Mouse (Mus musculus) G1E (cell line): ENCODE measurements around the gene Dusp3. TPM values are rescaled to one million over a fixed set of nuclear protein-coding genes. Genes with fewer than 3 reads are reported as not detected.

Experiments
- ATAC-seq: 2 replicates; pipeline ENCODE4 v1.8.0; 2016; ENCODE audit warnings: mild to moderate bottlenecking; ENCODE audit not compliant: insufficient number of reproducible peaks, poor library complexity, low FRiP score, severe bottlenecking; ENCODE audit errors: extremely low read depth
- DNase-seq: peaks from one replicate; pipeline ENCODE4 v3.0.0; 2012; ENCODE audit warnings: low spot score
- H3K27me3 ChIP-seq: 2 replicates; pipeline ENCODE4 v1.6.1; 2012; ENCODE audit warnings: mild to moderate bottlenecking, low read length, inconsistent platforms; ENCODE audit not compliant: insufficient read depth
- H3K36me3 ChIP-seq: replicated peaks from 2 replicates; pipeline ENCODE3; 2012; ENCODE audit warnings: mild to moderate bottlenecking, inconsistent platforms
- H3K4me1 ChIP-seq: 2 replicates; pipeline ENCODE4 v1.6.1; 2012; ENCODE audit warnings: low read depth, low read length, inconsistent platforms, mixed read lengths; ENCODE audit not compliant: insufficient read depth
- H3K4me3 ChIP-seq: 2 replicates; pipeline ENCODE4 v1.5.1; 2012; ENCODE audit warnings: low read depth, mild to moderate bottlenecking, inconsistent platforms, low read length, moderate library complexity, mixed read lengths
- H3K9me3 ChIP-seq: replicated peaks from 2 replicates; pipeline ENCODE4 v1.6.1; 2012; ENCODE audit warnings: inconsistent platforms
- CTCF ChIP-seq: IDR thresholded peaks from 2 replicates; pipeline ENCODE4 v1.5.1; 2012; ENCODE audit warnings: low read depth, low read length, inconsistent platforms, mixed read lengths
- GATA1 ChIP-seq: IDR thresholded peaks from 2 replicates; pipeline ENCODE4 v1.6.1; 2012; ENCODE audit warnings: borderline replicate concordance, low read length, inconsistent platforms, mixed read lengths
- GATA2 ChIP-seq: IDR thresholded peaks from 2 replicates; pipeline ENCODE4 v1.6.1; 2012; ENCODE audit warnings: low read depth, low read length, inconsistent platforms, borderline replicate concordance
- POLR2AphosphoS5 ChIP-seq: IDR thresholded peaks from 2 replicates; pipeline ENCODE4 v1.6.1; 2012; ENCODE audit warnings: low read depth, low read length, inconsistent platforms; ENCODE audit not compliant: insufficient replicate concordance
- TAL1 ChIP-seq: conservative IDR thresholded peaks from 2 replicates; pipeline ENCODE4 v1.6.1; 2012; ENCODE audit warnings: low read depth, low read length, inconsistent platforms, mixed read lengths
- polyA plus RNA-seq: library from polyadenylated mRNA; stranded (reverse); fragments of >175 nt; gene quantifications from 2 replicates; pipeline ENCODE4 v1.2.3, GENCODE M21; 2012
- total RNA-seq, 2 experiments: library from RNA; stranded (forward) in 1 of 2; stranded (reverse) in 1 of 2; fragments of 200-1000 nt in 1 of 2; fragments of >200 nt in 1 of 2; fragmentation: Nextera tagmentation in 1 of 2; gene quantifications; 2 replicates each; pipeline ENCODE4 v1.2.3; 2014 to 2017

Dusp3 gene
- total and polyA plus RNA-seq, 3 experiments: 3.4 to 17.3 (median 16.0) TPM

GRCm38 (mm10) chr11:102025354-102025753, 38.5 kb upstream of the Dusp3 start:
- TF ChIP-seq TAL1: no peak
- H3K4me3 ChIP-seq: no peak overlapping the region
- peaks cover 54% of the 10 kb centered on the region for H3K27me3 ChIP-seq

GRCm38 (mm10) chr11:102024875-102025274, 38.1 kb upstream of the Dusp3 start:
- H3K36me3 ChIP-seq: no peaks in the 10 kb centered on the region
- no peaks in the 10 kb centered on the region for H3K9me3 ChIP-seq
- ATAC-seq (no peak), DNase-seq (no peak)
- H3K4me3 ChIP-seq: no peak overlapping the region
- H3K27me3 ChIP-seq: peaks cover 58% of the 10 kb centered on the region
- H3K4me1 ChIP-seq: peaks cover 28% of the 10 kb centered on the region
- no peak for TF ChIP-seq POLR2AphosphoS5

More at GRCm38 (mm10) chr11:102025354-102025753, 38.5 kb upstream of the Dusp3 start:
- H3K9me3 ChIP-seq: no peaks in the 10 kb centered on the region
- ATAC-seq (no peak), DNase-seq (no peak)
- no peaks in the 10 kb centered on the region for H3K36me3 ChIP-seq
- H3K4me1 ChIP-seq: peaks cover 32% of the 10 kb centered on the region

DNA sequence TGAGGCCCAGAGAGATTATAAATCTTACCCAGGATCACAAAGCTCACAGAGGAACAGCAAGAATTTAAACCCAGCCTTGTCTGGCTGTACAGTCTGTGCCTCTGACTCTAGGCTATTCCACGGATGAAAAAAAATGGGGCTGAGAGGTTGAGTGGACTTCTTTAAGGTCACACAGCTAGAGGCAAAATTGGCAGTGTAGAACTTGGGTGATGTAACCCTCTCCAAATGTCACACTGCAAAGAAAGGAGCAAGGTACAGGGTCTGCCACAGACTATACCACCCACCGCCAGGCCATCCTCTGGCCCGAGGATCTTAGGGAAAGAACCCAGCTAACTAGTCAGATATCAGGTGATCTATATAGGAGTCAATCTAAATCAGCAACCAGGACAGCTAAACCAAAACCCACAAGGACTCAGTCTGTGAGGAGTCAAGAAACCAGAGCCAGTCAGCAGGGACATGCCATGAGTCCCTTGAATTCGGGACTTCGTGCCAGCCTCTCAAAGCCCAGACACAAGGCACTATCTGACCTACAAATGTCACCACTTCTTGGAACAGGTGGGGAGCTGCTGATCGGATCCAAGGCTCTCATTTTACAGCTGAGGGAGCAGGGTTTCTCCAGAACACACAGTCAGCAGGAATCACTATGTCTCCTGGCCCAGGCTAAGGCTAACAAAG, 37.4 kb upstream of the Dusp3 start:
- ATAC-seq: no peak
- peaks cover 61% of the 10 kb centered on the region for H3K27me3 ChIP-seq
- H3K4me1 ChIP-seq: peaks cover 24% of the 10 kb centered on the region
- H3K9me3 ChIP-seq: no peaks in the 10 kb centered on the region
- no peak overlapping the region for H3K4me3 ChIP-seq
- H3K36me3 ChIP-seq: no peaks in the 10 kb centered on the region
- no peak for DNase-seq
- no peak for TF ChIP-seq POLR2AphosphoS5
- TF ChIP-seq GATA1: no peak
- TF ChIP-seq TAL1: no peak
- TF ChIP-seq CTCF: no peak
- no peak for TF ChIP-seq GATA2

- Histone ChIP-seq H3K9me3 (no peaks in the 10 kb centered on the region), H3K4me3 (no peak overlapping the region), H3K36me3 (no peaks in the 10 kb centered on the region), H3K4me1 (peaks cover 20% of the 10 kb centered on the region), H3K27me3 (peaks cover 65% of the 10 kb centered on the region)
- no peak for TF ChIP-seq POLR2AphosphoS5
- ATAC-seq (no peak), DNase-seq (no peak)
Observed at GRCm38 (mm10) chr11:102023406-102023805, 36.6 kb upstream of the Dusp3 start.

- Histone ChIP-seq H3K27me3 (peaks cover 56% of the 10 kb centered on the region), H3K4me3 (no peak overlapping the region), H3K9me3 (no peaks in the 10 kb centered on the region), H3K36me3 (no peaks in the 10 kb centered on the region), H3K4me1 (peaks cover 3% of the 10 kb centered on the region)
- TF ChIP-seq POLR2AphosphoS5 (no peak), GATA1 (no peak), CTCF (no peak), GATA2 (no peak)
- ATAC-seq: no peak
- DNase-seq: no peak
Observed at GRCm38 (mm10) chr11:102021196-102021595, 34.4 kb upstream of the Dusp3 start.

GRCm38 (mm10) chr11:102019736-102020135, 32.9 kb upstream of the Dusp3 start:
- H3K36me3 ChIP-seq: no peaks in the 10 kb centered on the region
- peaks cover 47% of the 10 kb centered on the region for H3K27me3 ChIP-seq
- no peaks in the 10 kb centered on the region for H3K4me1 ChIP-seq
- H3K4me3 ChIP-seq: no peak overlapping the region
- ATAC-seq (no peak), DNase-seq (no peak)
- no peaks in the 10 kb centered on the region for H3K9me3 ChIP-seq
- no peak for TF ChIP-seq POLR2AphosphoS5
- TF ChIP-seq CTCF: no peak
- no peak for TF ChIP-seq GATA2
- no peak for TF ChIP-seq GATA1
- TF ChIP-seq TAL1: no peak

DNA sequence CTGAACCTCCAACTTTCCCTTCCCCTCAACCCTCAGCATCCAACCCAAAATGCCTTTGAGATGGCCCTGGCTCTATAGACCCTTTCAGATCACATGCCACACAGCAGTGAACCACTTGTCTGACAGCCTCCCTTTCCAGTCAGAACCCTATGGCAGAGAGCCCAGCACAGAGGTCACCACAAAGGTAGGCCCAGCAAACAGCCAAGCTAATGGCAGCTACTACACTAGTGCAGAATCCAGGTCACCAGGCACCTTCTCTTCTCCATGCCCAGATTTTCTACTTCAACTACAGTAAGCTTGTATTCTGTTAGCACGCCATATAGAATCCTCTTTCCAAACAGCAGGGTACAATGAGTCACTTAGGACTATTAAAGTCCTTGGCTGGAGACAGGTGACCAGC, 29.3 kb upstream of the Dusp3 start:
- Histone ChIP-seq H3K4me1 (no peaks in the 10 kb centered on the region), H3K27me3 (peaks cover 30% of the 10 kb centered on the region), H3K4me3 (no peak overlapping the region), H3K9me3 (no peaks in the 10 kb centered on the region), H3K36me3 (no peaks in the 10 kb centered on the region)
- DNase-seq: no peak
- TF ChIP-seq GATA2 (no peak), TAL1 (no peak), GATA1 (no peak), CTCF (no peak), POLR2AphosphoS5 (no peak)
- no peak for ATAC-seq
